Mouse (Mus musculus): ENCODE data around the gene Nrros. TPM values are rescaled to one million over a fixed set of nuclear protein-coding genes. Genes with fewer than 3 reads are reported as not detected.

Nrros gene
- total and polyA plus RNA-seq, 3 experiments = 55.9 to 59.8 TPM; not detected in 1

- Histone ChIP-seq H3K27ac (ENCODE audit: control insufficient read depth, low read depth, low read length) (no peak overlapping the region), H3K4me1 (ENCODE audit: control insufficient read depth in 1 of 2, insufficient read depth in 2 of 2, low read length in 2 of 2) (no peaks in the 10 kb centered on the region; a peak in 1 of 4 replicates)
Observed at GRCm38 (mm10) chr16:32138954-32139353, 26.4 kb downstream of the Nrros start.

GRCm38 (mm10) chr16:32135842-32136357, 29.5 kb downstream of the Nrros start:
- DNase-seq (ENCODE audit: low read depth, low spot score) = no peak
- H3K4me3 ChIP-seq (ENCODE audit: control insufficient read depth in 1 of 2, insufficient read depth in 1 of 2, low read depth in 2 of 2, low read length in 2 of 2) = no peak overlapping the region
- H3K79me2 ChIP-seq (ENCODE audit: control insufficient read depth, insufficient read depth, low read length, poor library complexity) = no peaks in the 10 kb centered on the region
- peaks cover 0 to under 1% of the 10 kb centered on the region in 2 experiments; a peak in 1 of 4 replicates for H3K4me1 ChIP-seq (ENCODE audit: control insufficient read depth in 1 of 2, insufficient read depth in 2 of 2, low read length in 2 of 2)
- H3K36me3 ChIP-seq (ENCODE audit: control insufficient read depth in 1 of 2, insufficient read depth in 2 of 2, low read length in 2 of 2) = peaks cover 0 to 4% of the 10 kb centered on the region in 2 experiments; a peak in 2 of 4 replicates
- no peak overlapping the region for H3K27ac ChIP-seq (ENCODE audit: control insufficient read depth, low read depth, low read length)
- H3K9me3 ChIP-seq (replicated peaks; ENCODE audit: insufficient read depth, low read length) = no peaks in the 10 kb centered on the region
- no peak overlapping the region for H3K9ac ChIP-seq (ENCODE audit: control insufficient read depth, low read depth, low read length, poor library complexity, severe bottlenecking)
- TF ChIP-seq MYB (IDR thresholded peaks at IDR 0.05; ENCODE audit: low read depth, low read length) (no peak), MYC (IDR thresholded peaks at IDR 0.05; ENCODE audit: low read depth, low read length) (no peak), E2F4 (IDR thresholded peaks at IDR 0.05; ENCODE audit: borderline replicate concordance, low read depth, low read length) (no peak), ZNF384 (IDR thresholded peaks at IDR 0.05; ENCODE audit: low read depth, low read length) (no peak), USF2 (IDR thresholded peaks at IDR 0.05; ENCODE audit: borderline replicate concordance in 1 of 2, insufficient read depth in 1 of 2, low read depth in 1 of 2, low read length in 2 of 2) (no peak), ETS1 (IDR thresholded peaks at IDR 0.05; ENCODE audit: low read depth, low read length) (no peak), EP300 (IDR thresholded peaks at IDR 0.05; ENCODE audit: low read depth in 1 of 2, low read length in 2 of 2) (no peak), USF1 (IDR thresholded peaks at IDR 0.05; ENCODE audit: low read depth, low read length) (no peak), RCOR1 (IDR thresholded peaks at IDR 0.05; ENCODE audit: low read depth, low read length) (no peak), MAX (IDR thresholded peaks at IDR 0.05; ENCODE audit: low read length) (no peak)
- no peaks in the 10 kb centered on the region for H3K27me3 ChIP-seq (ENCODE audit: control insufficient read depth in 1 of 2, insufficient read depth in 2 of 2, low read length in 2 of 2)

More at GRCm38 (mm10) chr16:32138954-32139353, 26.4 kb downstream of the Nrros start:
- no peaks in the 10 kb centered on the region for H3K79me2 ChIP-seq (ENCODE audit: control insufficient read depth, insufficient read depth, low read length, poor library complexity)
- no peak for DNase-seq (ENCODE audit: low read depth, low spot score)
- no peaks in the 10 kb centered on the region for H3K9me3 ChIP-seq (replicated peaks; ENCODE audit: insufficient read depth, low read length)
- H3K27me3 ChIP-seq (ENCODE audit: control insufficient read depth in 1 of 2, insufficient read depth in 2 of 2, low read length in 2 of 2) = no peaks in the 10 kb centered on the region
- peaks cover 0 to 7% of the 10 kb centered on the region in 2 experiments; a peak in 1 of 4 replicates for H3K36me3 ChIP-seq (ENCODE audit: control insufficient read depth in 1 of 2, insufficient read depth in 2 of 2, low read length in 2 of 2)
- no peak overlapping the region for H3K4me3 ChIP-seq (ENCODE audit: control insufficient read depth in 1 of 2, insufficient read depth in 1 of 2, low read depth in 2 of 2, low read length in 2 of 2)
- no peak overlapping the region for H3K9ac ChIP-seq (ENCODE audit: control insufficient read depth, low read depth, low read length, poor library complexity, severe bottlenecking)
- TF ChIP-seq MYB (IDR thresholded peaks at IDR 0.05; ENCODE audit: low read depth, low read length) (no peak), ZKSCAN1 (IDR thresholded peaks at IDR 0.05; ENCODE audit: low read depth, low read length) (no peak), POLR2A (IDR thresholded peaks at IDR 0.05; ENCODE audit: control insufficient read depth in 1 of 2, insufficient read depth in 1 of 2, low read depth in 1 of 2, low read length in 2 of 2, poor library complexity in 1 of 2) (no peak), TCF12 (IDR thresholded peaks at IDR 0.05; ENCODE audit: low read depth, low read length) (no peak), SIN3A (IDR thresholded peaks at IDR 0.05; ENCODE audit: low read length) (no peak), MEF2A (IDR thresholded peaks at IDR 0.05; ENCODE audit: extremely low read depth, insufficient replicate concordance, low read depth, low read length, poor library complexity, severe bottlenecking) (no peak), KAT2A (conservative IDR thresholded peaks at IDR 0.05; ENCODE audit: low read depth, low read length) (no peak), BHLHE40 (IDR thresholded peaks at IDR 0.05; ENCODE audit: borderline replicate concordance, low read depth, low read length) (no peak), NRF1 (IDR thresholded peaks at IDR 0.05; ENCODE audit: insufficient read depth, low read depth, low read length, poor library complexity, severe bottlenecking) (no peak), NELFE (IDR thresholded peaks at IDR 0.05; ENCODE audit: low read depth, low read length) (no peak), TBP (IDR thresholded peaks at IDR 0.05; ENCODE audit: low read depth, low read length) (no peak)
